Mouse (Mus musculus) regulatory T cell (primary cell): ENCODE results near the gene Defa36.
"Not testable (repeated sequence)": the region's sequence is repeated elsewhere in the genome, so short reads cannot be mapped to it uniquely, and the experiment has no call there.

ENCODE experiments used
- in situ Hi-C: fragments of 300-600 bp; cut with MboI, MseI; formaldehyde crosslinking; loops from one replicate; pipeline ENCODE4 v1.15.1; 2025; ENCODE audit warnings: high pct_unique_total_duplicates

Gene Defa36

GRCm38 (mm10) chr8:21427111-21427510 lies at the start of gene Defa36:
Gene Defa36 (plus strand): TSS chr8:21427411.
- in situ Hi-C loops = not testable (repeated sequence)

DNA sequence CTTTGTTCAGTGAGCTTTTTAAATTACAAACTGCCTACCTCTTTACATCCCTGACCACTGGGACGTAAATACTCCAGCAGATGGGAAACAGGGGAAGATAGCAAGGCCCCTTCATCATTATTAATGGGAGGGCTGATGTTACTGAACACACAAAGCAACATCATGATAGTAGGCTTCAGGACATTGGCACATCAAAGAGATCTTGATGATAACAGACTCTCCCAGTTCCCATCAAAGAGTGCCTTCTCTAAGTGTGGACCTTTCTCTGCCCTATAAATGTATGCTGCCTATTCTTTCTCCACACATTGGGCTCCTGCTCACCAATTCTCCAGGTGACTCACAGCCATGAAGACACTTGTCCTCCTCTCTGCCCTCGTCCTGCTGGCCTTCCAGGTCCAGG lies 49.0 kb upstream of the Defa36 start, which contains the start of gene Defa2:
Defa2 (plus strand) TSS at position 301 of the 400 bp plus-strand sequence.
- in situ Hi-C loops = not testable (repeated sequence)

DNA sequence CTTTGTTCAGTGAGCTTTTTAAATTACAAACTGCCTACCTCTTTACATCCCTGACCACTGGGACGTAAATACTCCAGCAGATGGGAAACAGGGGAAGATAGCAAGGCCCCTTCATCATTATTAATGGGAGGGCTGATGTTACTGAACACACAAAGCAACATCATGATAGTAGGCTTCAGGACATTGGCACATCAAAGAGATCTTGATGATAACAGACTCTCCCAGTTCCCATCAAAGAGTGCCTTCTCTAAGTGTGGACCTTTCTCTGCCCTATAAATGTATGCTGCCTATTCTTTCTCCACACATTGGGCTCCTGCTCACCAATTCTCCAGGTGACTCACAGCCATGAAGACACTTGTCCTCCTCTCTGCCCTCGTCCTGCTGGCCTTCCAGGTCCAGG lies 35.7 kb upstream of the Defa36 start, which contains the start of gene Defa33:
Defa33 (plus strand) TSS at position 301 of the 400 bp plus-strand sequence.
- in situ Hi-C loops = not testable (repeated sequence)

- in situ Hi-C loops = not testable (repeated sequence)
Measured at GRCm38 (mm10) chr8:21456460-21456859, 29.2 kb downstream of the Defa36 start, which contains the start of gene Gm7849. Gene Gm7849 (minus strand): TSS chr8:21456560.
